Mouse (Mus musculus) kidney, embryonic 14.5 days (tissue): ENCODE measurements around the gene Srgap3. TPM values are rescaled to one million over a fixed set of nuclear protein-coding genes. Genes with fewer than 3 reads are reported as not detected.

Experiments
- polyA plus RNA-seq: library from polyadenylated mRNA; unstranded; fragments of >200 nt; fragmentation: Nextera tagmentation; extraction: Ambion mirVana; gene quantifications from 2 replicates; pipeline ENCODE4 v1.2.1, GENCODE M21; 2014

Gene Srgap3
- polyA plus RNA-seq, 1 experiment from 2014 or later, result 6.9 TPM

Other genes starting within 250 kb of the Srgap3 start
- gene Thumpd3, start 99.0 kb upstream of the Srgap3 start, polyA plus RNA-seq, result 50.8 and 56.9 TPM in 2 replicates
- gene Setd5, start 130.1 kb upstream of the Srgap3 start, polyA plus RNA-seq, result 88.6 and 107 TPM in 2 replicates
- 0.45 and 0.69 TPM in 2 replicates for gene Lhfpl4, start 248.1 kb upstream of the Srgap3 start, polyA plus RNA-seq